Mouse (Mus musculus): Measurements from ENCODE around the gene Gm14862.
"Not testable (repeated sequence)": the region's sequence is repeated elsewhere in the genome, so short reads cannot be mapped to it uniquely, and the experiment has no call there.

Gm14862 gene

DNA sequence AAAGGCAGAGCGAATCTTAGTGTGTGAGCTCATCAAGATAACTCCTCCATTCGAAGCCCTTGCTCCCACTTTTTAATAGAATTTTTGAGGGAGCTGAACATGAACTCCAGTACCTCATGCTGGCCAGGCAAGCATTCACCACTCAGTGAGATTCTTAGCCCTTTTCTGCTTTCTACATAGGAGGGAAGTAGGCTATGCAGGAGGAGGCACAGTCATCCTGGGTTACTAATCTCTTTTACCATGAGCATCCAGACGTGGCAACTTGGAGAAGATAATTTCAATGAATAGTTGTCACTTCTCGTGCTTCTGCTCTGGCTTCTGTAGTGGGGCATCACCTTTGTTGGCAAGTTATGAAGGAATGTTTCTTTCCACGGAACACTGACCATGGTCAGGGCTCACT is at the start of gene Gm14862:
Gm14862 (minus strand) TSS at position 134 of the 400 bp plus-strand sequence.
- no peak for DNase-seq (ENCODE audit: low read depth, low spot score)

DNA sequence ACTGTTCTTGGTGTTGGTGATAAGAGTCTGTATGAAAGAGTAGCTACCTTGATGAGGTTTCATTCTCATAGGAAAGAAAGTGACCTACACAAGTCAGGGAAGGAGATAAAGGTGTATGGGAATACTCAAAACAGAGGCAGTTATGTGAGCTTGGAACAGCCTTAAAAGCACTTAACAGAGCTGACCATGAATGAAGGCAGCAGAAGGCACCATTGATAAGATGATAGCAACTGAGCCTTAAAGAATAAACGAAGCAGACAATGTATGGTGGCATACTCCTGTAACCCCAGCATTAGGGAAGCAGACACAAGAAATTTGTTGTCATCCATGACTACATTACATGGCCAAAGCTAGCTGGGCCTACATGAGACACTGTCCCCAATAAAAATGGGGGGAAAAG is 46.8 kb upstream of the Gm14862 start:
- DNase-seq (ENCODE audit: low read depth, low spot score) = no peak

DNA sequence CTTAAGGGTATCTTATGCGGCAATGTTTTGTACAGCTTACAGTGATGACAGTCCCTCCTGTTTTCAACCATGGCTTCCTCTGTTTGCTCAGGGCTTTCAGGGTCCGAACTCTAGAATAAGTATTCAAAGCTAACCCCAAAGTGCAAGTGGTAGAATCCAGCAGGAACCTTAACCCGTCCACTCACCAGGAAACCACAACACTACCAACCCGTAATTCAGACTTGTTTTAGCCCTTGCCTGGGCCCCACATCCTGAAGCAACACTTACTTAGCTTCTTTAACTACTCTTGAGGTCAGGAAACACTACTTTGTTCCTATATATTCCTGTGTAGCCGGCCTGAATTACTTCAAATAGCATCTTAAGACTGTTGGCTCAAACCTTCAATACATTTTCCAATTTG is 46.1 kb upstream of the Gm14862 start:
- no peak for DNase-seq (ENCODE audit: low read depth, low spot score)

DNA sequence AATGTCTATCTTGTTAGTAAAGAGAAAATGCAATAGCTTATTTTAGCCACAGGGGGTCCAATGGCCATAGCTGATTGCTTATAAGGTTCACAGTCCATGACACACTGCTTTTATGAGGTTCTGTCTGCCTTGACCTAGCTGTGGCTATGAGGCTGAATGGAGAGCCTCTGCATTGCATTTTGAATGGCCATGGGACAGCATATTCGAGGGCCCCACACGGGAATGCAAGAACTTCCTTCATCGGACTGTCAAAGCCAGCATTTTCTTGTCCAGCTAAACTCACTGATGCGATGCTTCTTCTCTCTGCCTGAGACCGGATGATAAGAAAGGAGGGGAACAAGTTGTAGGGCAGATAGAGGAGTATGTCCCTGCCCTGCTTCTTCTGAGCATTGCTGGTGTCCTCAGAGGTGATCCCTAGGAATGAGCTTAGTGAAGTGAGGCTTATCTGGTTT is 41.7 kb upstream of the Gm14862 start:
- no peak for DNase-seq (ENCODE audit: low read depth, low spot score)

DNA sequence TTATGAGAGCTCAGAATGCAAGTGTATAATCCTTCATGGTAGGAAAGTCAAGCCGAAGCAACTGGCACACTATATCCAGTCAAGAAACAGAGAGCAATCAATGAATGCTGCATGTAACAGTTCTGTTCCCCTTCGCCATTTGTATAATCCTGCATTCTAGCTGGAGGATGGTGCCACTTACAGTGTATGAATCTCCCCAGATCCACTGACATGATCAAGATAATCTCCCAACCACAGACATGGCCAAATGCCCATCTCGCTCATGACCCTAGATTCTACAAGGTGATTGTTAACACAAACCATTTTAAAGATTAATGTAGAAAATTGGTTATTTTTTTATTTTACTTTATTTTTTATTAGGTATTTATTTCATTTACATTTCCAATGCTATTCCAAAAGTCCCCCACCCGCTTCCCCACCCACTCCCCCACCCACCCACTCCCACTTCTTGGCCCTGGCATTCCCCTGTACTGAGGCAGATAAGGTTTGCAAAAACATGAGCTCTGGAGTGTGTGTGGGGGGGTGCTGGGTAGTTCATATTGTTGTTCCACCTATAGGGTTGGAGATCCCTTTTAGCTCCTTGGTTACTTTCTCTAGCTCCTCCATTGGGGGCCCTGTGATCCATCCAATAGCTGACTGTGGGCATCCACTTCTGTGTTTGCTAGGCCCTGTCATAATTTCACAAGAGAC is 36.6 kb upstream of the Gm14862 start:
- DNase-seq (ENCODE audit: low read depth, low spot score) = not testable (repeated sequence)

DNA sequence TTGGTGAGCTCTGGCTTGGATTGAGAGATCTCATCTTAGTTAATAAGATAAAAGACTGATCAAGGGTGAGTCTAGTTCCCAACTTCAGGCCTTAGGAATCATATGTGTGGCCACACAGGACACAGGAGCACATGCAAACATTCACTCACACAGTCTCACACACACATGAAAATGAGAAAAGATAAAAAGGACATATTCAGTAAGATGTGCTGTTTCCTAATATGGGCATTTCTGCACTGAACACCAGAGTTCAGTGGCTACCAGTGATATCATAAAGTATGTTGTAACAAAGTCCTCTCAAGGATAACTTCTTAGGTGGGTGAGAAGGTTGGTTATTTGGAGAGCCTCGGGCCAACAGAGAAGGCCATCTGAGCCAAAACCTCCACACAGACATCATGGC is 26.8 kb upstream of the Gm14862 start, which contains the start of gene H2al1m:
H2al1m (plus strand) TSS at position 301 of the 400 bp plus-strand sequence.
- not testable (repeated sequence) for DNase-seq (ENCODE audit: low read depth, low spot score)

DNA sequence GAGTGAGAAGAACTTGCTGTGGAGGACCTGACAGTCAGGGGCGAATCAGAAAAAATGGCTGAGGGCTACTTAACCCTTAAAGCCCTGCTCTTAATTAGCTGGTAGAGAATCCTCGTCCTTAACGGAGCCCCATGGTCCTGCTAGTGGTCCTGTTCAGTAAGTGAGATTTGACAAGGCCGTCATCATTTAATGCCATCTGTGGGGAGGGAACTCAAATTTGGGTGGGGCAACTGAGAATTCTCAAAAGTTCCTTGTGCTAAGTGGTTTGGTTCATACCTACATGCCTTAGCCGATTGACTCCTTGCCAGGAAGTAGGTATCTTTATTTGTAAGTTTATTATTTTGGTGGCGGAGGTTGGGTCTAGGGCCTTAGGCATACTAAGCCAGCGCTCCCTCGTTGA is 17.6 kb upstream of the Gm14862 start:
- peak; percentile 50 for DNase-seq (ENCODE audit: low read depth, low spot score)

DNA sequence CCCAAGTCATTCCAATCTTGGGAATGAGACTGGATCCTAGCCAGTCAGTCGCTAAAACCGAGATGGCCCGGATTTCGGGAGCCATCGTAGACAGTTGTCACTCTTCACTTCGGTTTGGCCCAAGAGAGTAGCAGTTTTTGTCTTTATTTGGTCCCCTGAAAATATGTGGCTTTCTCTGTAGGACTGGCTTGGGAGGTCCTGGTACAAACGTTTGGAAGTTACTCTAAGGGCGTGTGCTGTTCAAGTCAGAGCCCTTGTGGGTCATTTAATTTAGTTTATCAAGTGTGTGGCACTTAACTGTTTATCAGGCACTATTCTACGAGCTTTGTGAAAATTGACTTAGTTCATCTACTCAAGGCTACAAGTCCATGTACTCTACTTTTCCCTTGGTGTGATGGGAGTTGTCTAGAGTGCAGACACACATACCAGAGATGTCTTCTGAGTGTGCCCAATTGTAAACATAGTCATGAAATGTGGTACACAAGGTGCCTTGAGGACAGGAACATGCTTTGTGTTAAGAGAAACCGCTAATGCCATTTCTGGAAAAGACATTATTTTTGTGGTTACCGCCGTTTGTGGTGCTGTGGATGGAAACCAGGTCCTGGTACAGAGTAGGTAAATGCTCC is 16.8 kb upstream of the Gm14862 start:
- DNase-seq (ENCODE audit: low read depth, low spot score) = no peak

DNA sequence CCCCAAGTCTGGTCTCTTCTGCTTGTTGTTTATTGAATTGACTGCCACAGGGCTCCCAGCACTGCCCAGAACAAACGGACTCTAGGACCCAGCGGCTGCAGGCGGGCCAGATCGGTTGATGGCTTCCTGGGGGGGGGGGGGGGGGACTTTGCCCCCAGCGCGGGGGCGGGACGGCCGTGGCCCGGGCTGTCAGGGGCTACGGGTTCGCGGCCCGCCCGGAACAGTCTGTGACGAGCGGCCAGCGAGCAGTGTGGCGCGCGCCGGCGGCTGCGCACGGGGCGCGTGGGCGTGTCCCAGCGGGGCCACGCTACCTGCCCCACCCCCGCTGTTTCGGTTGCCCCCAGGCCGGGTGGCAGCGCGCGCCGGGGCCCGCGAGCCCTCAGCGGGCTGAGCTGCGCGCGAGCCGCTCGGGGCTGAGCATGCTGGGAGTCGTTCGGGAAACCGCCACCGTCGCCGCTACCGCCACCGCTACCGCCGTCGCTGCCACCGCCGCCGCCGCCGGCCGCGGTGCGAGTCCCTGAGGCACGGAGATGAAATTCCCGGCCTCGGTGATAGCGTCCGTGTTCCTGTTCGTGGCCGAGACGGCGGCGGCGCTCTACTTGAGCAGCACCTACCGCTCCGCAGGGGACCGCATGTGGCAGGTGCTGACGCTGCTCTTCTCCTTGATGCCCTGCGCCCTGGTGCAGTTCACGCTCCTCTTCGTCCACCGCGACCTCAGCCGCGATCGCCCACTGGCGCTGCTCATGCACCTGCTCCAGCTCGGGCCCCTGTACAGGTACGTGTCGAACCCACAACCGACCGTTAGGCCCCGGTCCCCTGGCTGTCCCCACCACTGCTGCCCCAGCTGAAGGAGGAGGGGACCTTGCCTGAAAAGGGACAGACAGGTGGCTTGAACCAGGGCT is 16.0 kb upstream of the Gm14862 start, which contains the start of gene Xk:
Xk (plus strand) TSS at position 297 of the 902 bp plus-strand sequence.
- peak; percentile 84 for DNase-seq (ENCODE audit: low read depth, low spot score)

DNA sequence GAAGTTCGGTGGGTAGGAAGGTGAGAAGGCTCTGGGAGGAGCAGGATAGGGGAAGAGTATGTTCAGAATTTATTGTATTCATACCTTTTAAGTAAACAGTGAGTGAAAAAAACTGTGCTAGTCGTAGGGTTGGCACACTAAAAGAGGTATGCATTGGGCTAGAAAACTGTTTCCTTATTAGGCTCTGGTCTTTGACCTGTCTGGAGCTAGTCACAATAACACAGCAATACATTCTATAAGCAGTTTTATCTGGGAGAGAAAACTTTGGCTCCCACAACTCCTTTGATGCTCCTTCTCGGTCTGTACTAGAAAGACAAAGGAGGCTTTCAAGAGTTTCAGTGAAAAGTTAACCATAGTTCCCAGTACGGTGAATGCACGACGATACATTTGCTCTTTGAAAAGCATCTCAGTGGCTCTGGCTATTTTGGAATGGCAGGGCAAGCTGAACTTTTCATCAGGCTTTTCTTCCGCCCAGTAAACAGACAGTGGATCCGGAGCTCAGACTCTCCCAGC is 15.3 kb upstream of the Gm14862 start:
- no peak for DNase-seq (ENCODE audit: low read depth, low spot score)

DNA sequence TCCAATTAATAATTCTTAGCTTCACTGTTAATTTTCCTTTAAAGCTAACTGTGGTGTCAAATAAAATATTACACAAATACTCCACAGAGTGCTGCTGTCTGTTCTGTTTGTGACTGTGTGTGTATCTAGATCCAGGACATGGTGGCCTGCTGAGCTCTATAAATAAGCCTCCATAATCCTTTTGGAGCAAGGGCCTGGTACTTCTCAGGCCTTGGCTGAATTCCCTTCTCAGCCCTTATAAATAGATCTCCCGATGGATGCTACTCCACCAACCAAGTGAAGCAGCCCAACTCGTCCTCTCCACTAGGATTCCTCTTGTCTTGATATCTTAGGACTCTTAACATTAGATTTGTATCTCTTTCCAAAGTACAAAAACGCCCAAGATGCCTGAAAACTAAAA is 14.4 kb upstream of the Gm14862 start:
- DNase-seq (ENCODE audit: low read depth, low spot score) = no peak

DNA sequence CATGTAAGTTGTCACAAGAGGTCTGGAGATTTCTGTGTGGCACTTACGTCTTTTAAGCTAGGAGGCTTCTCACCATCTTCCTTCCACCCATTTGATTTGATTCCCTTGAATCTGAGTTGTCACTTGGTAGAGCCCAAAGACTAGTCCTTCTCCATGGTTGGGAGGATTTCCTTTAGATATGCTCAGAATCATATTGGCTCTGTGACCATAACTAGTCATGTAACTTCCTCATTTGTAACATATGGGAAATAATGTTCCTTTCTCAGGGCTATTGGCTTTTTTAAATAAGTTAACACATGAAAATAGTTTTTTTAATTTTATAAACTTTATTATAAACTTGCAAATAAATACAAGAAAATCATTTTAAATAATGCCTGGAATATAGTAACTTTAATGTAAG is 2.6 kb upstream of the Gm14862 start:
- no peak for DNase-seq (ENCODE audit: low read depth, low spot score)

DNA sequence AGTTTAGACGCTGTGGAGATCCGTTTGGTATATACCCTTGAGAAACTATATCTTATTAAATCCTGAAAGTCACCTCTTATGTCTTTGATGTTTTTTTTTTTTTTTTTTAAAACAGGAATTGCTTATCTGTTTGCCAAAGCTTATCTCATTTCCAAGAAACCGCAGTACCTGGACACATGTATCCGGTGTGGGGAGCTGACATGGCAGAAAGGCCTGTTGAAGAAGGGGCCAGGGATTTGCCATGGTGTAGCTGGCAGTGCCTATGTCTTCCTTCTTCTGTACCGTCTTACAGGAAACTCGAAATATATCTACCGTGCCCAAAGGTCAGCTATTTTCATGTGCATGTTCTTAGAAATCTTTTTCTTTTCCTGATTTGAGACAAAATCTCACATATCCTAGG is 1.1 kb upstream of the Gm14862 start:
- DNase-seq (ENCODE audit: low read depth, low spot score) = no peak

DNA sequence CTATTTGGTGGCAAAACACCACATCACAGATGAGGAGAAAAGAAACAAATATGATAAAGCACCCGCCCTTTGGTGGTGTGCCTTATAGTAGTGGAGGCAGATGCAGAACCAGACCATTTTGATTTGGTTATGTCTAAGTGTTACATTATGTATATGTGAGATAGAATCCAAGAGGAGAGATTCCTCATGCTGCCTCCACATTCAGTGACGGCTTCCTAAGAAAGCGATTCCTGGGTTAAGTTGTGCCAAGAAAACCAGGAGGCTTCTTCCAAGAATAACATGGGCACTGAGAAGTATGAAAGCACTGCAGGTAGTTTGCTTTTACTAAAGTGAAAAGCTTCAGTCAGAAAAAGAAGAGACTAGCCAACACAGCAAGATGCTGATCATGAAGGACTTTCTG is 1.8 kb downstream of the Gm14862 start:
- DNase-seq (ENCODE audit: low read depth, low spot score) = no peak

DNA sequence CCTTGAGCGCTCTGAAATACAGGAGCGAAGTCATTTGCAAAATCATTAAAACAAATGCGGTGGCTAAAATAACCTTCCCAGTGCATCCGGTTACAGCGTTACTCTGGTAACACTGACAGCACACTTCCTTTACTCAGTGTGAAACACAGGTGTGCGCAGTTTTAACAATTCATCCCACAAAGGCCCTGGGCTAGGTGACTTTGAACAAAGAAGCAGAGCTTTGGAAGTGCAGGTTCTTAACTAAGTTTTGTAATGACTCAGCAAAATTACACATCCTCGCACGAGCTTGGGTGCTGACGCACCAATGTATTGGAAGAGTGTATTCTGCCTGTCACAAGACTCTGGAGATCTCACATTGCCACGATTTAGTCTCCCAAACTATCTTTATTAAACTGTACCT is 2.7 kb downstream of the Gm14862 start:
- DNase-seq (ENCODE audit: low read depth, low spot score) = peak; percentile 78

DNA sequence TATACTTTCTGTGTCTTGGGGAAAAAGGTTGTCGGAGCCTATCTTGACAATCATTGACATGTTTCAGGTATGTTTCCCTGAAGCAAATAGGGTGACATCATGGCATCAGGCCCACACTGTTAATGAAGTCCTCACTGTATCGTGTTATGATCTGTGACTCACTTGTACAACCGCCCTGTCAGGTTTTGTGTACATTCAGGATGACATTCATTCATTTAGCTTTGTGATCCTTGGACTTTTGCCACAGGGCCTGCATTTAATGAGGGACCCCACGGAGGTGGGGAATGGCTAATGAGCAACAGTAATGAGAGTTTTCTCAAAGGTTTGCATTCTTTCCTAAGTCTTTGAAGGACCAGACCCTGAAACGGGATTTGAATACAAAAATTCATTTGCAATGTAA is 7.8 kb downstream of the Gm14862 start:
- no peak for DNase-seq (ENCODE audit: low read depth, low spot score)

DNA sequence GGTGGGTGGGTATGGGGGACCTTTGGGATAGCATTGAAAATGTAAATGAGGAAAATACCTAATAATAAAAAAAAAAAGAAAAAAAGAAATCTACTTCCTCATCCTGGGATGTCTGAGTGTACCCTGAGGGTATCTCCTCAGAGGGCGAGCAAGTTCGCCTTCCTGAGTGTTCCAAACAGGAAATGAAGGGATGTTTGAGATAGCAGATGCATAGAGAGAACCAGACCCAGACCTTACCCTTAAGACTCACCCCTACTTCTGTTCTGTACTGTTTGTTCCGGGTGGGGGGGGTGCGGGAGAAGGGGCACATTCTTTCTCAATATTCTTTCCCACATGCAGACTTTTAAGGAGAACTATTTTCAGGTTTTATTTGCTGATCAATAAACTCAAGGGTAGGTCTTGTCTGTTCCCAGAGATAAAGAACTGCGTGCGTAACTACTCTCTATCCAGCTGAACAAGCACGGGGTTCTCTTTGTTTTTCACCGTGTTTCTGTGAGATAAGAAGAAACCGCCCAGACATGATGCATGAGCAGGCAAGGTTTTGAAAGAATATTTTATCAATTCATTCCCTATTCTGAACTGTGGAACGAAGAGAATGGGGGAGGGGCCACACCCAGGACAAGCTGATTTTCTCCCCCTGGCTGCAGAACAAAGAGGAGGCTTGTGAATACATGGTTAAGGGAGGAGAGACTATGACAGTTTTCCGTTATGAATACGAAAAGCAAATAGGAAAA is 11.9 kb downstream of the Gm14862 start:
- DNase-seq (ENCODE audit: low read depth, low spot score) = no peak

DNA sequence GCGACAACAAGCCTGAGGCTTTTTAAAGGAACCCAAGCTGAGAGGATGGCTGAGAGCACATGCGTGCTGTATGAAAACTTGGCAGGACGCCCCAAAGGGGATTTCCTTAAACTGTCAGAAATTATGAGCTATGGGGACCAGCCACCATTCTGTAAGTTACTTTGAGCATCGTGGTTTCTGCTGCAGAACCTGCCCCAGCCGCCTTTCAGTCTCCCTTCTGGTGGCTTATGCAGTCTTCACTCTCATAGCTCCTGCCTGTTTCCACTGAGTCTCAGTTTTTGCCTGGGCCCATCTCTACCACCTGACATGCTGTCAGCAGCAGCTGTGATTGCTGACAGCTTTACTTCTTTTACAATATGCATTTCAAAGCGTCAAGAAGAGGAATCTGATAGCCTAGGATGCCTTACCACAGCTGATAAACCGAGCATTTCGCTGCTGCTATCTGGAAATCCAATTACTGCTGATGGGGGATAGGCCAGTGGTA is 13.3 kb downstream of the Gm14862 start:
- peak; percentile 74 for DNase-seq (ENCODE audit: low read depth, low spot score)

DNA sequence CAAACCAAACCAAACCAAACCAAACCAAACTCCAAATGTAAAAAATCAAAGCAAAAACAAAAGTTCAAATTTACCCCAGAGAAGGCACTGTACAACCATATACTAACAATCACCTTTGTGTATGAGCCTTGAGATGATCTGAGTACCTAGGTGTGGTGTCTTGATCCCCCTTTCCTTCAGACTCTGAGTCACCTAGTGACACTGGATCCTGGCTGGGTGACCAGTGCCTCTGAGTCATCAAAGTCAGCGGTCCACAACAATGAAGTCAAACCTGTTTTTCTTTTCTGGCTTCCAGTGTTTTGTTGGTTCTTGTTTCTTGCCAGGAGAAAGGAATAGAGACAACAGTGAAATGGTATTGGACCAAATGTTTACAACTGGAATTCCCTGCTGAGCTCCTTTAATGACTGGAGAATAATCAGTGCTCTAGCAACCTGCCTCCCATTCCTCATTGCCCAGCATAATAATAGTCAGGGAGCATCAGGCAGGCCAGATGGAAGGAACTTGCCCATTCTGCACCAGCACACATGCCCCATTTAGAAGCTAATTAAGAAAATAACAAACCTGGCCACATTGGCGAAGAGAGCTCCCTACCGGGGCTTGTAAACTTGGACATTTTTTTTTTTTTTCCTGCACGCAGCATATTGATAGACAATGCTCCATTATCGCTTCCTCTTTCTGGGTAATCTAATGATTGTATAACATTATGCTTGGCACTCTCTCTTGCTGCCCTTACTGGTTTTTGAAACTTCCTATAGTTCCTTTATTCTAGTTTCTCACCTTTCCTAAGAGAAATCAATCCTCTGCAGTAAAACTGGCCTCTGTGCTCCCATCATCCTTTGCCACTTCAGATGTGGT is 15.7 kb downstream of the Gm14862 start:
- DNase-seq (ENCODE audit: low read depth, low spot score) = no peak

DNA sequence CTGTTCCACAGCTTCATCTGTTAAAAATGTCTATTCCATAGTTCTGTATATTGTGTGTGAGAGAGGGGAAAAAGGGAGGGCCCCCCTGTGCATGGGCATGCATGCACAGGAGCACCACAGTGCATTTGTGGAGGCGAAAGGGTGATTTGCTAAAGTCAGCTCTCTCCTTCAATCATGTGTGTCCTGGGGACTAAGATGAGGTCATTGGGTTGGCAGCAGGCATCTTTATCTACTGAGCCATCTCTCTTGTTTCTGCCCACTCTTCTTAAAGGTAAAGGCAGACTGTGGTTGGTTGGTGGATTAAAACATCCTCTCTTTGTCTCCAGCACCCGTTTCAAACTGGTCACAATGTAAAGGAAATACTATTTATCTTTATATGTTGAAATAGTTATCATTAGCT is 29.6 kb downstream of the Gm14862 start:
- no peak for DNase-seq (ENCODE audit: low read depth, low spot score)

Measured in A20 (cell line).